Mouse (Mus musculus) embryo, embryonic 11.5 days (tissue): ENCODE measurements at regions not wholly inside any gene's neighbourhood (a gene's known extent, or its start where the extent isn't known, plus 50 kb on each side); places are given as distances from the start of the nearest gene placed in this dataset.
"Not testable (repeated sequence)": the region's sequence is repeated elsewhere in the genome, so short reads cannot be mapped to it uniquely, and the experiment has no call there.

Source experiments
- DNase-seq: peaks from one replicate; pipeline ENCODE4 v3.0.0-alpha.2; 2012; ENCODE audit warnings: low read depth, low spot score

- DNase-seq = not testable (repeated sequence)
Observed at GRCm38 (mm10) chrX:19341231-19342007, 139.7 kb downstream of the Tex13c3 start.

DNA sequence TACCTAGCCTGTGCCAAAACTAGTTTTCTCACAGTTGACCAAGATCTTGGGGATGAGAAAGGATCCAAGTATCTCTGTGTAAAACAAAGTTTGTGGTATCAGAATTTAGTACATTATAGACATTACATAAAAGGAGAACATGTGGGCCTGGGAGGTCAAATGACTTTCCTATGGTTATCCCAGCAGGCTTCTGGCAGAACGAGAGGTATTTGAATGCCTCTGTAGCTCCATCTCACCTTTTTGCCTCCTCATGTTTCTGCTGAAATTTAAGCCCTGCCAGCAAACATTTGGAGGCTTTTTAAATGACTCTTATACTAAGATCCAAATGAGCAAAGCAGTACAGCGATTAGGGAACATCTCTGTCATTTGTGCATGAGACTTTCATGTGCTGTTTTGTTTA lies 167.8 kb downstream of the Tex13c3 start:
- no peak for DNase-seq

DNA sequence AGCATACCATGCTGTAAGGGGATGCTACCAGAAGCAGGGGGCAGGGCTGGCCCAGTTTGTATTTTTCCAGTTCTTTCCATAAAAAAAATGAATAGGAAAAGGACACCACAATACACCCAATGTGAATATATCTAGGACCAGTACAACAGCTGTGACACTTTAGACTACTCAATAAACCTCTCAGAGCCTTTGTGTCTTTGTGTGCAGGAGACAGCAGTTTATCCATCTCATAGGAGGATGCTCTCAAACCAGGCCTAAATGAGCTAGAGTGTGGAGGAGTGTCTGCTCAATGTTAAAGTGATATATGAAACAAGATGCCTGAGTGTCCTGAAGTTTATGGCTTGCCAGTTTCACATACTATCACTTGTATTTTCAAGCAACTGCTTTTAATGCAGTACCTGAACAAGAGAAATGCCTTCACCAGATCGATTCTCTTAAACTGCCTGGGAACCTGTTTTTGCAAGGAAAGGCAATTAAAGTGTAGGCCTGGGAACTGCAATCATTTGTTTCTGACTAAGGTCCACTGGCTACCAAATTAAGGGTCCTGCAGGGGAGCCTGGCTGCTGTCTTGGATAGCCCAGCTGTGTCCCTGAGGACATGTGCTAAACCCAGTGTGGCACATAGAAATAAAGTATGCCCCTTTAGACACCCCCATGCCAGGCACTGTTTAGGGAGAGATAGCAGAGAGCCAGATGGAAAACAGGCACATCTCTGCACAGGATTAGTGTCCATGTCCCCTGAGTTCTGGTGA lies 169.1 kb downstream of the Tex13c3 start:
- DNase-seq = no peak

- DNase-seq = no peak
Observed at GRCm38 (mm10) chrX:19311377-19311776, 169.7 kb downstream of the Tex13c3 start.

GRCm38 (mm10) chrX:19288171-19288570 lies 192.9 kb downstream of the Tex13c3 start:
- DNase-seq = no peak

DNA sequence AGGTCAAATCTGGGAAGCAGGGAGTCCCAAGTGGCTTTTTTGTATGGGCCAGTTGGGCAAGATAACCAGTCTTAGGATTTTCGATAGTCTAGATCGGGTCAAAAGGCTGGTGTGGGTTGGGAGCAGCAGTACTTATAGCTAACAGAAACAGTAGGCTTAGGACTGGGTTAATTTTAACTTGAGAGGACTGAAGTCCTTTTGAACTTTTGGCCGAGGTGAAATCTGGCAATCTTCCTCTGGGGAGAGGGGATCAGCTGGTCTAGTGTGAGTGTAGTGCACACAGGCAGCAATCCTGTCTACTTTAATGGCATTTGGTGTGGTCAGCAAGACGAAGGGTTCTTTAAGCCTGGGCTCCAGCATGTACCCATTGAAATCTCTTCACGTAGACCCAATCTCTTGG lies 194.7 kb downstream of the Tex13c3 start:
- no peak for DNase-seq

DNA sequence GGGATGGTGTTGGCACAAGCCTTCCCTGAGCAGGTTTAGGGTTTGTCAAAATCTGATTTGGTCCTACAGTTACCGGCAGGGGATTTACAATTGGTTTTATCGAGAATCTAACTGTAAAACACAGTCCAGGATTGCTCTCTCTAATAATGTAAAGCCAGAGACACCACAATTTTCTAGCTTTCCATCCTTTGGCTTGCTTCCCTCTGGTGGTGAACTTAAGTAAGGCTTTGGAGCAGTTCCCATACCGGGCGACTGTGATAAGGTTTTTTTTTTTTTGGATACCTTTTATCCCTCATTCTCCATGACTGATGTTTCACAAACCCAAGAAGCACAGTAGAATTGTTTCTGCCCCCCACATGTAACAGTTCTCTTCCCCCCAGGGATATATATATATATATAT lies 195.3 kb downstream of the Tex13c3 start:
- no peak for DNase-seq

DNA sequence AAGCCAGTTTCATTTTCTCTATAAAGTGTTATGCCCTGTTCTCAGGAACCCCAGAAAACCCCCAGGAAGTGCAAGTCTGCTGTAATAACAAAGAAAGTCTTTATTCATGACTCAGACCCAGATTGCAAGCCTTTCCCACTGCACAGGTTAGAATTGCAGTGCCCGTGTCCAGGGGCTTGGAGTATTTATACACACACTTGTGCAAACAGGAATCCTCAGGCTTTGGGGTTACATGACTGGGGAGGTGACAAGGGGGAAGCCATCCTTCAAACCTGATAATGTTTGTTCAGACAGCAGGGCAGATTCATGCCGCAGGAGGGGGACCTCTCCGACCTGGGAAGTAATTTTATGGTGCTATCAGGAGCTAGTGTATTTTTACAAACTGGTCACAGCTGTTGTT lies 198.0 kb downstream of the Tex13c3 start:
- peak; percentile 5 for DNase-seq

DNA sequence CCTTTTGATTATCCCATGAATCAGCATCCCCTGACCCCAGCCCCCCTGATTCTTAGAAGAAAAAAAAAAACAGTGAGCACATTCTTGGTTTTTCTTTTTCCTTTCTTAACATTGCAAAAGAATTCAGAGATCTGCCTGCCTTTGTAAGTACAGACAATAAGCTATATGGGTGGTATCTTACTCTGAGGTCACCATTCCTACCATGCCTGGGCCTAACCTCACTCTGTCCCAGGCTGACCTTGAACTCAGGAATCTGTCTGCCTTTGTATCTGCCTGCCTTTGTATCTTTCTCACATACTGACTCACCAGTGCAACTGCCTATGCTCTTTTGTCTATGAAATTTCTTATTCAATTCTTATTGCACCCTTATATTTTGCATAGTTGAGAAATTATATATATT lies 216.9 kb downstream of the Tex13c3 start:
- DNase-seq = no peak

DNA sequence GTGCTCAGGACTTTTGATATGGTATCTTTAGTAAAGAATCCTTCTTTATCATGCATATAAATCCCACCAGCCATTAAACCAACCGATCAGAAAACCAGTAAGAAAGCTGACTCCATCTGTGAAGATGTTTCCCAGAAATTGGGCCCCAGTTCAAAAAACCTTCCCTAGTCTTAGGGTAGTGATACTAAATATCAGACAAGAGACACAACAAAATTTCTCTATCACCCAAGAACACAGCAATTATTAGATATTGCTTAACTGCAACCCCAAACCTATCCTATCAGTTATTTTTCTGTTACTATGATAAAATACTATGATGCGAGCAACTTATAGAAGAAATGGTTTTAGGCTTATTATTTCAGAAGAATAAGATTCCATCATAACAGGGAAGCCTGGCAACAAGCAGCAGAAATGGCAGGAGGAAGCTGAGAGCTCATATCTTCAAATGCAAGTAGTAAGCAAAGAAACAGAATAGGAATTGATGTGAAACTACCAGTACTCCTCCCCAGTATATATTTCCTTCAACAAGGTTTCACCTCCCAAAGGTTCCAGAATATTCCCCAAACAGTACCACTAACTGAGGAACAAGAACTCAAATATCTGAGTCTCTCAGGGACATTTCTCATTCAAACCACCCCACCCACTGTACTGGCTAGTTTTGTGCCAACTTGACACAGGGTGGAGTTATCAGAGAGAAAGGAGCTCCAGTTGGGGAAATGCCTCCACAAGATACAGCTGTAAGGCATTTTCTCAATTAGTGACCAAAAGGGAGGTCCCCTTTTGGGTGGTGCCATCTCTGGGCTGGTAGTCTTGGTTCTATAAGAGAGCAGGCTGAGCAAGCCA lies 234.1 kb downstream of the Tex13c3 start:
- no peak for DNase-seq

GRCm38 (mm10) chrX:19237738-19238261 lies 243.3 kb downstream of the Tex13c3 start:
- DNase-seq = no peak

GRCm38 (mm10) chrX:19237048-19237737 lies 243.9 kb downstream of the Tex13c3 start:
- no peak for DNase-seq

- DNase-seq = no peak
Observed at GRCm38 (mm10) chrX:19235449-19235848, 245.7 kb downstream of the Tex13c3 start.

DNA sequence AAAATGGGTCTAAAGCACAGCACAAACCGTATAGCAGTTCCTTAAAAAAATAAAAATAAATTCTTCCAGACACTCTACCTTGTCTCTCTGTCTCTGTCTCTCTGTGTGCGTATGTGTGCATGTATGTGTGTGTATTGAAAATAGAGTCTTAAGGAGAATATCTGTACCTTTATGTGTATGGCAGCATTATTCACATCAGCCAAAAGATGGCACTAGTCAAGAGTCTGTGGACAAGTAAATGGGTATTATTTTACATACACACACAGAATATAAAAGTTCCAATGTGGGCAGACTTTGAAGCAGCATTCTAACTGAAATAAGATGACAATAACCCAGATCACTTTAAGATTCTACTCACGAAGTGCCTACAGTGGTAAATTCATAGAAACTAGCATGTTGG lies 249.3 kb downstream of the Tex13c3 start:
- no peak for DNase-seq

DNA sequence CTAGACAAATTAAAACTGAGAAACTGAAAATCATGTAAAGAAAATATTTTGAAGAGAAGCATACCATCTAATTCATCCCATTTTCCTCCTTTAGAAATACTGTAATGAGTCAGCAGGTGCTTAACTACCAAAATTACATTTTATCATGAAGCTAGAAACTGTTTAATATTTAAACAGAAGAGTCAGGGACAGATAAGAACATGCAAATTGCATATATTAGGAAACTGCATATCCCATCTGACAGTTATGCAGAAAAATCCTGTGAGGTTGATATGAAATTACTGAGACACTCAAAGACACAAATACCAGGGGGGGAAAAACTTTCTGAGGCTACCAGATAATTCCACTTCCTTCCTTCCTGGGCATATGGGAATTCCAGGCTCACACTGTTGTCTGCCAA lies 257.8 kb downstream of the Tex13c3 start:
- DNase-seq = no peak

DNA sequence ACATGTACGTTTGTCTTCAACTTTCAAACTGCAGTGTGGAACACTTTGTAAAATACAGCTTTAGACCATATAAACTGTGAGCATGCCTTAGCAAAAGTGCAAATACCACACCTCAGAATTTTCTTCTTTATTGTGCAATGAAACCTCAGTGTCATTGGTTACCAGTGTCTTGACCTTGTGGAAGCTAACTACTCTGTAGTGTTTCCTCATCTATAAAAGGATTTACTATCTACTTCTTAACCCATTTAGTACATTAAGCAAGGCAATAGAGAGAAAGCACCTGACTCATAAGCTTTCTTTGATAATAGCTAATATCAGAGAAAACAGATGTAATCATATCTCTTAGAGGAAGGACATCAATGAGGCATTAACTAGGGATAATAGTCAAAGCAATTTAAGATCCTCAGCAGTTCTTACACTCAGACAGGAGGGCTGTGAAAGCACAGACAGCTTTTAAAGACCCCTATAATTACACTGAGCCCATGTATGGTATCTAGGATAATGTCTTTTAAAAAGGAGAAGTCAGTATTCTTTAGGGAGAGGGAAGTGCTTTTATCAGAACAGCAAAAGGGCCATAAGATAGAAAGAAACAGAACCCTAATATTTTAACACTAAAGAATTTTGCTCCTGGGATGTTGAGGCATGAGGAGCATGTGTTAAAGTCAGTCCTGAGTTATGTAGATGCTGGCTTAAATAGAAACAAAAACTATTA lies 260.2 kb downstream of the Tex13c3 start:
- no peak for DNase-seq

- no peak for DNase-seq
Observed at GRCm38 (mm10) chrX:19219727-19220126, 261.4 kb downstream of the Tex13c3 start.

- DNase-seq = no peak
Observed at GRCm38 (mm10) chrX:19219301-19219700, 261.8 kb downstream of the Tex13c3 start.

- DNase-seq = no peak
Observed at GRCm38 (mm10) chrX:19206420-19206819, 274.7 kb downstream of the Tex13c3 start.

- no peak for DNase-seq
Observed at GRCm38 (mm10) chrX:19202542-19202941, 278.6 kb downstream of the Tex13c3 start.

DNA sequence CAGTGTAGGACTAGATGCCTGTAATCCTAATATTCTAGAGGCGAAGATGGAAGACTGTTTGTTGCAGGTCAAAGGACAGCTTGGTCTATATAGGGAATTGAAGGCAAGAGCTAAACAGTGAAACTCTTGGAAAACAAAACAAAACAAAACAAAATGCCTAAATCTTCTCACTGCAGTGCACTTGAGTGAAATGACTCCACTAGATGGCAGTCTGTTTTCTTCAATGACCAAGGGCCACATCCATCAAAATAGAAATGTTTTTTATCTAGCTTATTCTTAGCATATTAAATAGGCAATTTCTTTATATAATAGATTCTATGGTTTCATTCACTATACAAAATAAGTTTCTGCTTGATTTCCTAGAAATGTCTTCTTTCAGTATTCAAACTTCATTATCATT lies 279.7 kb downstream of the Tex13c3 start:
- DNase-seq = no peak
